Mouse (Mus musculus): ENCODE results near the gene Jsrp1.

Gene Jsrp1

GRCm38 (mm10) chr10:80813366-80813765, at the start of gene Jsrp1:
Jsrp1 (minus strand) TSS chr10:80813498.
- no peak for DNase-seq

- DNase-seq, result no peak
These were observed 49.0 kb upstream of the Jsrp1 start for GRCm38 (mm10) chr10:80862305-80862704.

- DNase-seq, result no peak
These were observed 45.1 kb upstream of the Jsrp1 start for GRCm38 (mm10) chr10:80858350-80858935.

DNA sequence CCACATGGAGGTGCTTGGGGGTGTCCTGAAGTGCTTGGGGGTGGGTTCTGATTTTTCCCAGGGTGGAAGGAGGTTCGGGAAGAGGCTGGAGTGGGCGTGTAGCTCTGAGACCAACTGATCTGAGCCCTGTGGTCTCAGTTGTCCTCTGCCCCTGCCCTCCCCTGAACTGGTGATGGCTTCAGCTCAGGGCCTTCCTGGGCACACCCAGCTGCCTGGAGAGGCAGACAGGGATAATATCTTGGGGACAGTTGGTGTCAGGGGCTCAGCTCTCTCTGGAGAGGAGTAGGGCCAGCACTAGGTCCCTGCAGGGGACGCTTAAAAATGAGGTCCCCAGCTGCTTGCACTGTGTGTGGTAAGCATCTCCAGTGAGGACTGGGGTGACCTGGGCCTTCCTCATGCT, 44.5 kb upstream of the Jsrp1 start:
- no peak for DNase-seq

DNA sequence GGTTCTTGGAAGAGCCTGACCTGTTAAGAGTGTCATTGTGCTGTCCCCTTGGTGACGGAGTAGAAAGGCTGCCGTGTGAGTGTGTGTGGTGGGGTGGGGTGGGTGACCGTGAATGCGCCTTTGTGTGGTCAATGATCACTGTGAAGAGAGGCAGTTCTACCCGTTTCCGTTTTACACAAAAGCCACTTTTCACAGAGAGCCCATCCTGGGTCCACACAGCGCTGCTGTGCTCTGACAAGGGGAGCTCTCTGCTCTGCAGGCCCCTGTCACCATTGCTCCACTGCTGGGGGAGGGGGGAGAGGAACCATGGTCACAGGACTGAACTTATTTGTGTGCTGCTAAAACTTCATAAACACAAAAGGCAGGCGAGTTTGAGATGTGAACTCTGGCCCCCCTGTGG, 44.1 kb upstream of the Jsrp1 start:
- no peak for DNase-seq

DNA sequence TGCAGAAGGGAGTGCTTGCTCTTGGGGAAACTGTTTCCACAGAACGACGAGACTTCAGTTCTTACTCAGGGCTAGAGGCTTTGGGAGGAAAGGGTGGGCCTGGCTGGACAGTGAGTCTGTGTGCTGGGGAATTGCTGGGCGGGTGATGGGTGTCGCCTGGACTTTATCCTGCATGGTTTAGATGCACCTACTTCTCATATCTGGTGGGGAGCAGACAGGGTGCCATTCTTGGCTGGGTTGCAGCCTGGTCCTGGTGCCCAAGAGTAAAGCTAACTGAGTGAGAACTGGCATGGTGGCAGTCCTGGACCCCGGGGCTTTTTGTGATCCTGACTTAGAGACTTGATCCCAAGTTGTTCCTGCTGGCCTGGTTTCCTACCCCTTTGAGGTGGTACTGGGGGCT, 43.6 kb upstream of the Jsrp1 start:
- DNase-seq, result no peak

GRCm38 (mm10) chr10:80856267-80856666, 43.0 kb upstream of the Jsrp1 start:
- no peak for DNase-seq

- peak; percentile 62 for DNase-seq
These were observed 42.4 kb upstream of the Jsrp1 start for GRCm38 (mm10) chr10:80855749-80856073.

DNA sequence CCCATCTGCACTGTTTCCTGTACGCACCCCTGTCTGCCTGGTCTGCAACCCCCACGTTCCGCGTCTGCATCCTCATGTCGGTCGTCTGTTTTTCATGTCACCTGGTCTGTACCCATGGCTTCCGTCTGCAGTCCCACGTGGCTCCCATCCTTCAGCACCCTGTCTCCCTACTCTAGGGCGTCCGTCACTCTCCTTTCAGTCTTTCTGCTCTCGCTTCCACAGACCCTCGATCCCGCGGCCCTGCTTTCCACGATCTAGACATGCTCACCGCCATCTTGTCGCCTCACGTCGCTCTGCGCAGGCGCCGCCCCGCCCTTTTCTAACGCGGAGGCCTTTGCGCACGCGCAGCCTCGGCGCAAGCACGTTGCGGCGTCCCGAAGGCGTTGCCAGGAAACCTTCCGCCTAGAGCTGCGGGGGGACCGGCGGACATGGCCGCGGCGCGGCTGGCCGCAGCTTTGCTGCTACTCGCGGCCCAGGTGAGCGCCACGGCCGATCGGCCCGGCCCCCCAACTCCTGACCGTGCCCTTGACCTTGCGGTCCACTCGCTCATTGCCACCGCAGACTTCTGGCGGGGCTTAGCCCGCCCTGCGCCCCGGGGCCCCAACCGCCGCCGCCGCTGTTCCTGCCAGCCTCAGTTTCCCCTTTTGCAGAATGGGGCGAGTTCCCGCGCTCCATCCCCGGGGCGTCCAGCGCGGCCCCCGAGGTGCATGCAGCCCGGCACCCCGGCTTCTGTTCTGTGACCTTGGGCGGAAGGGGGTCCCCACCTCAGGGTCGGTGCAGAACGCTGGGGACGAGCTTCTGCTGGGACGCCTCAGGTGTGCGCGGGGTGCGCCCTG, 41.8 kb upstream of the Jsrp1 start, which contains the start of the genes Lsm7 and Sppl2b:
Lsm7 (minus strand) TSS at position 297 of the 836 bp plus-strand sequence.
Sppl2b (plus strand) TSS at position 363 of the 836 bp plus-strand sequence.
- peak; percentile 97 for DNase-seq

DNA sequence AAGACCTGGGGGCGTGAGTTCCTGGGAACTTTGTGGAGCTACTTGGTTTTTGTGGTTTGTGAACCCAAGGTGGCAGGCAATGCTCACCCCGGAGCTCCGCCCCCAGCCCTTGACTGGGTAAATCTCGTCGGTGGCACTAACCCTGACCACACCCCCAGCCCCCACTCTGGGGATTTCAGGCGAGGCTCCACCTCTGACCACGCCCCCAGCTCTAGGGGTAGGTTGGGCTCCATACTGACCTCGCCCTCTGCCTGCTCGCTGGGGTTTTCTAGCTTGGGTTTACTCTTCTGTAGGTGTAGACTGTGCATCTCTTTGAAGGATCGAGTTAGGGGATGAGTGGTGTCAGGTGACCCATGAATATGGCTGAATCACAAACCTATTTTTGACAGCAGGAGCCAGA, 35.3 kb upstream of the Jsrp1 start:
- no peak for DNase-seq

DNA sequence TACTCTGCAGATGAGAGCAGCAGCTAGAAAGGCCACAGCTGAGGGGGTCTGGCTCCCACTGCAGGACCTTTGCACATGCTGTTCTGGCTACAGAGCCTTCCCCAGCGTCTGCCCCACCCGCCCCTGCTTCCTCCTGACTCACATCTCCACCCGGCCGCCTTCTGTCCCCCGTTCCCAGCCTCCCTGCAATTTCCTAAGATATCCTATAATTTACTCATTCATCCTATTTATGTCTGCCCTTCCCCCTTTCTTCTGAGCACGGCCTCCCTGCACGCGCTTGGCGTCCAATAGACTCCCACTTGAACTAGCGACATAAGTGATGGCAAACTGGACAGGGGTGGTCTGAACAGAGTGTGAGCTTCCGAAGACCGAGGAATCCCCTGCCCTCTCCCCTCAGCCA, 32.4 kb upstream of the Jsrp1 start:
- DNase-seq, result no peak

GRCm38 (mm10) chr10:80845055-80845693, 31.9 kb upstream of the Jsrp1 start:
- DNase-seq, result no peak

DNA sequence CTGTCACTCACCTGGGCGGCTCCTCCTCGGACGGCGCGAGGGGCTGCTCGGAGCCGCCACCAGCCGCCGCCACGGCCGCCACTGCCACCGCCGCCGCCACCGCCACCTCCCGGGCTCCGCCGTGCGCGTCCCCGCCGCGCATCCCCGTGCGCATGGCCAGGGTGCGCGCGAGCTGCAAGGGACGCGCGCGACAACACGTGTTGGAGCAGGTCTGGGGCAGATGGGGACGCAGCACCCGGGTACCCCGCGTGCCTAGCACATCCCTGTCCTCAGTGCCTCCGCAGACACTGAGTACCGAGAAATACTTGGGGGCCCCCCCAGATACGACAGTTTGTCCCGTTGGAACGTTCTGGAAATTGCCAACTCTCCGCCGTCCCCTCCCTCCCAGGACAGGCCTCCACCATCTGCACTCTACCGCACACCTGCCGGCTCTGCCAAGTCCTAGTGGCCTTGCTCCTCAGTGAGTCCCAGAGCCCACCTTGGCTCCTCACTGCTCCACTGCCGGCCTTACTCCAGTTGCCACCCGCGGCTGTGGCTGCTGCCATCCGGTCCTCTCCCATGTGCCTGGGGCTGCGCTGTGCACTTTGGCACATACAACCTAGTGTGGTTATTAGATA, 30.7 kb upstream of the Jsrp1 start, which contains the start of gene Lingo3:
Lingo3 (minus strand) TSS at position 109 of the 617 bp plus-strand sequence.
- peak; percentile 76 for DNase-seq

- no peak for DNase-seq
These were observed 30.0 kb upstream of the Jsrp1 start for GRCm38 (mm10) chr10:80843087-80843930.

- DNase-seq, result peak; percentile 34
These were observed 29.0 kb upstream of the Jsrp1 start for GRCm38 (mm10) chr10:80842334-80842733.

DNA sequence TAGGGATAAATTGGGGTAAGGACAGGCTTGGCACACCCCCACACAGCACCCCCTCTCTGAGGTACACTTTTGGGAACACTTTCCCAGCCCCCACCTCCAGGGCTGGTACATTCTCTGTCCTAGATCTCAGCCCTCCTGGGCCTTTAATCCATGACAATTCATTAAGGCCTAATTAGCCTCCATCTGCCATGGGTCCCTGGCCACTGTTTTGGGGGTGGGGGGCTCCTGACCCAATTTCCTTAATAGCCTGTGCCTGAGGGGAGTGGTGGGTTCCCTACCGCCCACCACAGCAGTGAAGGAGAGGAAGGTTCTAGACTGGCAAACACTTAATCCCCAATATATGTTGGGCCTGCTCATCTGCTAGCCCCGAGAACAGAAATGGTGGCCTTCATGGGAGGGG, 28.4 kb upstream of the Jsrp1 start:
- peak; percentile 26 for DNase-seq

GRCm38 (mm10) chr10:80839848-80840247, 26.6 kb upstream of the Jsrp1 start:
- no peak for DNase-seq

GRCm38 (mm10) chr10:80838346-80838912, 25.1 kb upstream of the Jsrp1 start:
- DNase-seq, result no peak

DNA sequence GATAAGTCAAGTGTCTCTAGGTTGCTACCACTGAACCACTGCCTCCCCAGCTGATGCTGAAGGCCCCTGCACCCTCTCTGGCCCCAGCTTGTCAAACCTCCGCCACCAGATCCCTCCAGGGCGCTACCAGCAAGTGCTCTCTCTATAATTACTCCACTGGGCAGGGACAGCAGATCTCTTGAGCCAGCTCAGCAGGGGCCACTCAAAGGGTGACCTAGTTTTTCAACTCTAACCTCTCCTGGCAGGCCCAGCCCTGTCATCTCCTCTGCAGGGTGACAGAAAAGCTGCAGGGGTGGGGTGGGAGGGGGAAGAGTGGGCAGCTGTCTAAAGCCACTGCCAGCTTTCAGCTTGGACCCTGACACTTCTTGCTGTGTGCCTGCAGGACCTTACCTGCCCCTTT, 24.5 kb upstream of the Jsrp1 start:
- peak; percentile 68 for DNase-seq

- DNase-seq, result no peak
These were observed 23.7 kb upstream of the Jsrp1 start for GRCm38 (mm10) chr10:80836949-80837379.

- DNase-seq, result no peak
These were observed 22.3 kb upstream of the Jsrp1 start for GRCm38 (mm10) chr10:80835617-80836016.

DNA sequence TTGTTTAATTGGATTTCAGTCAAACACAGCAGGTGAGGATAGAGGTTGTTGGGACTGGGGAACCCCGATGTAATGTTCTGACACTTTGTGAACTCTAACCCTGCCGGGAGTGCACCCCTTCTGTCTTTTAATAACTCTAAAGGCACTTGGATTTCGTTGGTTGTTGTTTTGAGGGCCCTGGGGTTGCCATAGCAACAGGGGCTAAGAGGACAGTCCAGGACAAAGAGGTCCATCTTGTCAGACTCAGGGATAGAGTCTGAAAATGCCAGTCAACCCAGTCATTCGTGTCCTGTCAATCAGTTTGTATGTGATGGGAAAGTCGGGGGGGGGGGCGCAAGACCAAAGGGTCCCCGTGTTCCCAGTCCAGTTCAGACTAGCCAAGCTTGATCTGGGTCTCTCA, 19.5 kb upstream of the Jsrp1 start:
- DNase-seq, result no peak
